Mouse (Mus musculus) T-cell, adult 2 months (primary cell): ENCODE data around the gene Resf1.
"Not testable (repeated sequence)": the region's sequence is repeated elsewhere in the genome, so short reads cannot be mapped to it uniquely, and the experiment has no call there.

ENCODE experiments used
- DNase-seq: peaks from one replicate; pipeline ENCODE4 v3.0.0; 2022; ENCODE audit warnings: low spot score

Gene Resf1

DNA sequence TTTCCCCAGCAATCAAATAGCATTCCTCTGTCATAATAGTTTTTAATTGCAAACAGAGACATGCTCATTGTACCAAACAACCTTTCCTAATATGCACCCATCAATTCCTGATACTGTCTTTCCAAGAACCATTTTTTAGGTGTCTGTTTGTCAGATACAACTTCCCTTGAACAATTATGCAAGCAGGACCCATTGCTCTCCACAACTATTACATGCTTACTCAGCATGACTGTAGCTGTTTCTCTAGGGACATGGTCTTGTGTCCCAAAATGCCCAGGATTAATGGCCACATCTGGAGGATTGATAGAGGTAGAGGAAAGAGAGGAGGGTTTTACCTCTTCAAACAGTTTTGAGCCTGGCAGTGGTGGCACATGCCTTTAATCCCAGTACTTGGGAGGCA, 35.2 kb downstream of the Resf1 start:
- DNase-seq, result no peak

DNA sequence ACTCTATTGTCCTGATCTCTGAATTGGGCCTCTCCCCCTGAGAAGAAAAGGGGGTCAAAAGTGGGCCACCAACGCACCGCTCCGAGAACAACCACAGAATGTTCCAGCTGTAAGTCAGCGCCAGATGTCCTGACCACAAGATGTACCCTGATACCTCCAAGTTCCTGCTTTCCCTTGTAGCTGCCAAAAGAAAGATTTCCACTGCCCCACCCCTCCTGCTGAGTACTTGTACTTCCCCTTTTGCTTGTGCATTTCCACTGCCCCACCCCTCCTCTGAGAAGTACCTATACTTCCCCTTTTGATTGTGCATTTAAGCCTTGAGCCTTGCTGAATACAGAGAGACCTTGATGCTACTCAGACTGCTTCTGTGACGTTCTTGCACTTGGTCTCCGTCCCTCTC, 39.0 kb downstream of the Resf1 start:
- DNase-seq, result peak; percentile 12

DNA sequence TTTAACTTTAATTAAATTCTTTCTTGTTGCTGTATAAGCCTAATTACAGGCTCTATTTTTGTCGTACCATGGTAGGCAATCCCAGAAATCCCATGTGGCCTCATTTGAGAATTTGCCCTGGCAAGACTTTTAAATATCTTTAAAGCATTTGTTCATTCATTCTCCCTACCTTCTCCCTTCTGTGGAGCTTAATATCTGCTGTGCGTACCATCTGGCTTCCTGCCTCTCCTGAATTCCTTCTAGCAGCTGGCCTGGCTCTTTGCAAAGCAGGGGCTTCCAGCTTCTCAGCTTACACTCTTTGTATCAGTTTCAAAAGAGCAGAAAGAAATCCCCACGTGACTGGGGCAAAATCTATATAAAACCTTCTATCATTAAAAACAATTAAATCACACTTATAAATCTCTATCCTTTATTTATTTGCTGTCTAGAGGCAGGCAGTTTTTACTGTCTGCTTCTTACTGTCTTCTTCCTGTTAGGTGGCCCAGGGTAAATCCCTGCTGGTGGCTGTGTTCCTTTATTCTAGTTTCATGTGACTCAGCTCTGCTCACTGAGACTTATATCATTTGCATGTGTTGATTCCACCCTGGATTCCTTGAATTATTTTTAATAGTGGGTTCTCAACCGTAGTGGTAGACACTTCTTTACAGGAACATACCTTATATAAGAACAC, 45.7 kb downstream of the Resf1 start:
- no peak for DNase-seq

DNA sequence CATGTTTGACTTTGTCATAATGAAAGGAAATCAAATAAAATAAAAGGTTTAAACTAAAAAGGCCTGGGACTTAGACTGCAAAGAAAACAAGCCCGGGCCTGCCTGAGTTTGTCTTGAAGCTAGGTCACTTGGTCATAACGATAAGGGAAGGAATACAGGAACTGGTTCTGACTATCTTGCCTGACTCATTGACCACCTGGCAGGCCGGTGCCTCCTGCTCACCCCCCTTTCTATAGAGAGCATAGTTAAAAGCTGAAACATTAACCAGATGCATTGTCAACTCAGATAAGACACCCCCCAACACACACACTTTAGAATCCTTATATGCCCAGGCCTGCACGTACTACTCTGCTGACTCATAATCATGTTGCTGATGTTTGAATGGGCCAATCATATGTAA, 46.6 kb downstream of the Resf1 start:
- DNase-seq, result not testable (repeated sequence)

DNA sequence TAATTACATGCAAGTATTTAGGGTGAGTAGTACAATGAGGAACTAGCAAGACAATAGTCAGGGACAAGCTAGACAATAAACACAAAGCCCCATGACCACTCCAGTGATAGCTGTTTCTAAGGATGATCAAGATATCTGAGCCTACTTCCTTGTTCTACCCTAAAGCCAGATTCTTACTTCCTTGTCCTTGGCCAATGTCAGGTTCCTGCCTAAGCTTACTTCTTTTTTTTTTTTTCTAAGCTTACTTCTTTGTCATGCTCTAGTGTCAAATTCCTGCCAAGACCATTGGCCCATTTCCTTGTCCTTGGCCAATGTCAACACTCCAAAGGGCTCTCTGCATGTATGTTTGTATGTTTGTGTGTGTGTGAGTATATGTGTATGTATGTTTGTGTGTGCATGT, 47.9 kb downstream of the Resf1 start:
- DNase-seq, result no peak

DNA sequence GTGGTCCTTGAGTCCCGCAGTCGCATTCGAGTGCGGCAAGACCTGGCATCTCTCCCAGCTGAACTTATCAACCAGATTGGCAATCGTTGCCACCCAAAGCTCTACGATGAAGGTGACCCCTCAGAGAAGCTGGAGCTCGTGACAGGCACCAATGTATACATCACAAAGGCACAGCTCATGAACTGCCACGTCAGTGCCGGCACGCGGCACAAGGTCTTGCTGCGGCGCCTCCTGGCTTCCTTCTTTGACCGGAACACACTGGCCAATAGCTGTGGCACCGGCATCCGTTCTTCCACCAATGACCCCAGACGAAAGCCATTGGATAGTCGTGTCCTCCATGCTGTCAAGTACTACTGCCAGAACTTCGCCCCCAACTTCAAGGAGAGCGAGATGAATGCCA, 53.3 kb downstream of the Resf1 start:
- not testable (repeated sequence) for DNase-seq

DNA sequence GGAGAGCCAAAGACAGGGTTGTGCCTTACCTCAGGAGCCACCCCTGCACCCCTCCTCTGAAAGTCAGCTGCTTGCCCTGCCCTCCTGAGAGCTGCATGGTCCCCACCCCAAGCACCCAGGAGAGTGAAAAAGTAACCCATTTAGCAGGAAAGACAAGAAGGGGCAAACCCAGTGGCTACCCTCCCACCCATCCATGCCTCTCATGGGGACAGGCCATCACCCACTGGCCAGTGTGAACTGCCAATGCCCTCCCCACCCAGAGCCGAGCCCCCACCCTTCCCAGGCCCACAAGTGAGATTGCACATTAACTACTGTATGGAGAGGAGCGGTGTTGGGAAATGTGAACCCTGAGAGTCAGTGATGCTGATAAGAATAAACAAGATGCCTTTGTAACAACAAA, 56.8 kb downstream of the Resf1 start:
- DNase-seq, result not testable (repeated sequence)

DNA sequence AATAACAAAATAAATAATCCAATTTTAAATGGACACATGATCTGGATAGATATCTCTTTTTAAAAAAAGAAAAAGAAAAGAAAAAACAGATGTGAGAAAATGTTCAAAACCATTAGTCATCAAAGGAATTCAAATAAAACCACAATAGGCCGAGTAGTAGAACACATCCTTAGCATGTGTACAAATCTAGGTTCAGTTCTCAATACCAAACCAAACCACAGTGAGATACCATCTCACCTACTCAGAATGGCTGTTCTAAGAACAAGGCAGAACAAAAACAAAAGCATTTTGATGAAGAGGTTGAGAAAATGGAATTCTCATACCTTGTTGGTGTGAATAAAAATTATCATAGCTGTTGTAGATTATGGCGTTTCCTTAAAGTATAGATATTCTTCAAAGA, 57.2 kb downstream of the Resf1 start:
- peak; percentile 52 for DNase-seq

DNA sequence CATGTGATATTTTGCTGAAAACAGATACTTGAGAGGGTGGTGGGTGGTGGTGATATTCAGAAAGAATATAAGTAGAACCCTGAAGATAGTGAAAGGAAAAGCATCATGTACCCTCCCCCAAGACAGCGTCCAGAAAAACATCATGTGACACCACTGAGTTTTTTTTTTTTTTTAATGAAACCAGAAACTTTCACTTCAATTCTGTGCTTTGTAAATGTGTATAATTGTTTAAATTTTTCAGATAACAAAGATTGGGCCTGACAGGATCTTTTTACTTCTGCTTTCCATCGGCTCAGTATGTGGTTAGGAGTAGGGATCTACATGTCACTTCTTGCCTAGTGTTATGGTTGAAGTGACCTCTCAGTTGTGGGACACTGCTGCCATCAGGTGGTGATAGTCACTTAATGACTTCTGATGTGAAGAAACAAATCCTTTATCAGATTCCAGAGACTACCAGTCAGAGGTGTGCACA, 65.8 kb downstream of the Resf1 start:
- peak; percentile 84 for DNase-seq

DNA sequence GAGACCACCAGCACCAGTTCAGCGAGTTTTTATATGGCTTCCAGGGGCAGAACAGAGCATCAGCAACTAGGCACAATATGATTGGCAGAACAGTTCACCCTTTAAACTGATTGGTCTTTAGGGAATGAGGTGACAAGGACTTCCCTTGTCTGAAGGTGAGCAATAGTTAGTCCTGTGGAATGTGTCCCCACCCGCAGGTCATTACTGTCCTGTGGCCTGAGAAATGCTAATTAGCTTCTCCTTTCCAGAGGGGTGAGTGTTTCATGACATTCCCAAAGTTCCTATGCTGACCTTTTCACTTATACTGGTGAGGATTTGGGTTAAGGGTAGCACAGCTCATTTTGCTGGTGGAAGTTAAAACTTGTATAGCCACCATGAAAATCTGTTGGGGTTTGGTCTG, 74.3 kb downstream of the Resf1 start:
- no peak for DNase-seq
